Mouse (Mus musculus) lung, postnatal 10 days (tissue): ENCODE data around the gene Cdc42.

Experiments used
- DNase-seq: peaks from one replicate; pipeline ENCODE4 v3.0.0; 2021

The Cdc42 gene

GRCm38 (mm10) chr4:137315061-137315460, 42.5 kb downstream of the Cdc42 start:
- no peak for DNase-seq

DNA sequence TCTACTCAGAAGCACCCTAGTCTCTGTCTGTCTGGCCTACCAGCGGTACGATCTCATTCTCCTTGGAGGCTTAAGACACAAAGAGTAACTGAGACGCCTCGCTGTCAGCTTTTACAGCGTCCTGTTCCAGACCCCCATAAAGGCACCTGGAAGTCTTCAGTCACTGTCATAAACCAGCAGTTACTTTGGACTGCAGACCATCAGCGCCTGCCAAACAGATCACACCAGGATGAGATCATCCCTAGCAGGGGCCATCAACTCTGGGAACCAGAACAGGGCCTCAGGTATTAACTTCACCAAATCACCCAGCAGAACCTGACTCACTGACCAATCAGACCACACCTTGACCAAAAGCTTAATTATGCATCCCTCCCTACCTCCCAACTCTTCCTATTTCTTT, 43.0 kb downstream of the Cdc42 start:
- no peak for DNase-seq

DNA sequence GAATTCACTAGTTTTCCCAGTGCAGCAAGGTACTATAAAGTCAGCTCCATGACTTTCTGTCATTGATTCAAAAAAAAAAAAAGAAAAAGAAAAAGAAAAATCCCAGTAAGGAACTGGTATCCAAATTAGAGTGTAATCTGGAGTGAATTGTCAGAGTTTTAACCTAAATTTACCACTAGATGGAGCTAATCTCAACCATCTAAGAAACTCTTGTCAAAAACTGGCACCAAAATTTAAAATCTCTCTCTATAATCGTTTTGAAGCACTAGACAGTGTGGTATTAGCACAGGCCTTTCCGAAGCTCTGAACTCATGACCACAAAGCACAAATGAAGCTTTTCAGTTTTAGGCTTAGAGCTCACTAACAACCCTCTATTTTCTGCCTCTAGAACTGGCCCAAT, 44.0 kb downstream of the Cdc42 start:
- DNase-seq, result no peak

GRCm38 (mm10) chr4:137308377-137308776, 49.1 kb downstream of the Cdc42 start:
- DNase-seq, result peak; percentile 49

DNA sequence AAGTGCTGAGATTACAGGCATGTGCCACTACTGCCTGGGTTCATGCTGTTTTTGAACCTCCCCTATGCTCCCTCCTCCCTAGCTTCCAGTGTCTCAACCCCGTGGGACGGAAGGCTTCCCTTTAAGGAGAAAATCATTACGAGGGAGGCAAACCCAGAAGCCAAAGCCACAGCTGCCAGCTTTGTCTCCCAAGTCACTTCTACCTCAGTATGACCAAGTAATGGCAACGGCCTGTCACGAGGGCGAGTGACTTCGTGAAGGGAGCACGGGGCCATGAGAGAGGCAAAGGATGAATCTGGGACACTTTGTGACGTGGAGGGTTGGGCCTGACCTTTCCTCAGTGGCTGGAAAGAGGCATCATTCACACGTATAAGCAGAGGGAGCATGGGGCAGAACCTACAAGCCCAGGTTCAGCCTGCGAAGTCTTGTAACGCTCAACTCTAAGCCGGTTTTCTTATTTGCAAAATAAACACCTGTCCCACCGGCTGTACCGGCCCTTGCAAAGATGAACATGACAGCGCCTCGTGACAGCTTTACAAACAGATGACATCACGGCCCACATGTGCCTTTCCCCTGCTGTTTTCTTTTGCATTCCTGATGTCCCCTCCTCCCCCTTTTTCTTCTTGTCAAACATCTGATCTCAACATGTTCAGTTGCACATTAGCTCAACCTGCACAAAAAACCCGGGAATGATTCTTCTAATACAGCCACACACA, 50.4 kb downstream of the Cdc42 start:
- no peak for DNase-seq

DNA sequence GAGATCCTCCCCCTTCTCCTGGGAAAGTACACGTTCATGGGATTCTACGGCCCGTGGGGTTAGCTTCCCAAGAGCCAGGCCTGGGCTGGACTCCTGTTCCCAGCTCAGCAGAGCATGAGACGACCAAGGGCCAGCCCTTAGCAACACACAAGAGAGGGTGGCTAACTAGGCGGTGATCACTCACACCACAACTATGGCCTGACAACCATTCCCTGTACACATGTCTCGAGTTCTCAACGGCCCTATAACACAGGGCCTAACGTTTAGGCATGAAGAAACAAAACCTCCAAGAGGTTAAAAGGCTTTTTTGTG, 51.0 kb downstream of the Cdc42 start:
- DNase-seq, result no peak

- no peak for DNase-seq
Observed at GRCm38 (mm10) chr4:137305831-137306576, 51.5 kb downstream of the Cdc42 start.

GRCm38 (mm10) chr4:137305066-137305465, 52.5 kb downstream of the Cdc42 start:
- no peak for DNase-seq

GRCm38 (mm10) chr4:137304106-137304505, 53.4 kb downstream of the Cdc42 start:
- DNase-seq, result no peak

GRCm38 (mm10) chr4:137301635-137302034, 55.9 kb downstream of the Cdc42 start:
- no peak for DNase-seq

GRCm38 (mm10) chr4:137300227-137300626, 57.3 kb downstream of the Cdc42 start:
- no peak for DNase-seq

DNA sequence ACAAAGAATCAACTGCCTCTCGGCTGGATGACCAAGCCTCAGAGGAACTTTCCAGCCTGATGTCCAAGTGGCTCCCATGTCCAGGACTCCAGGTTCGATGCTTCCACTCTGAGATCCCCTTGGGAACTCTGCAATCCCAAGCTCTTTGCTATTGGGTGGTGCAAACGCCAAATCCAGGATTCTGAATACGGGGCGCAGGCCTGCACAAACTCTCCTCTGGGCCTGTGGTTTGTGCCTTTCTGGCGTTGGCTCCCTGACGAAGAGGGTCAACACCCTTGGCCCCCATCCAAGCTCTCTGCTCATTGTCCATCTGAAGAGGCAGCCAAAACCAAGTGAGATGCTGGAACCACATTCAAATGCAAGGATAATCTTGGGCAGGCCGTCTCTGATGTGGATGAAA, 59.1 kb downstream of the Cdc42 start:
- DNase-seq, result peak; percentile 69

DNA sequence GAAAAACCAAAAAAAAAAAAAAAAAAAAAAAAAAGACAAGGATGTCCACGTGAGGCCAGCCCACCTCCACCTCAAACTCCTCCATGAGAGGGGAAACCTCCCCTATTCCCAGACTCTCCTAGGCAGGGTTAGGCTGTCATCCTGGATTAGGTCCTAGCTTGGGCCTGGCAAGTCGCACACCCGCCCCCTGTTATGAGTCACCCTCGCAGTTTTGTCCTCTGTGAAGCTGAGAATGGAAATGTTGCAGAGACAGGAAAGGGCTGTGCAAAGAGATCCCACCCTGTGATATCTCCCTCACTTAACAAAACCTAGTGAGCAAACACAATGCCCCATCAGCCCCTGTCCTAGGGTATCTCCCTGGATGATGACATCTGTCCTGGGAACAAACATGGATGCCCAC, 59.9 kb downstream of the Cdc42 start:
- no peak for DNase-seq

- peak; percentile 36 for DNase-seq
Observed at GRCm38 (mm10) chr4:137294951-137295350, 62.6 kb downstream of the Cdc42 start.

GRCm38 (mm10) chr4:137294474-137294873, 63.0 kb downstream of the Cdc42 start:
- DNase-seq, result no peak

- no peak for DNase-seq
Observed at GRCm38 (mm10) chr4:137294032-137294431, 63.5 kb downstream of the Cdc42 start.

GRCm38 (mm10) chr4:137292625-137293024, 64.9 kb downstream of the Cdc42 start:
- DNase-seq, result no peak

DNA sequence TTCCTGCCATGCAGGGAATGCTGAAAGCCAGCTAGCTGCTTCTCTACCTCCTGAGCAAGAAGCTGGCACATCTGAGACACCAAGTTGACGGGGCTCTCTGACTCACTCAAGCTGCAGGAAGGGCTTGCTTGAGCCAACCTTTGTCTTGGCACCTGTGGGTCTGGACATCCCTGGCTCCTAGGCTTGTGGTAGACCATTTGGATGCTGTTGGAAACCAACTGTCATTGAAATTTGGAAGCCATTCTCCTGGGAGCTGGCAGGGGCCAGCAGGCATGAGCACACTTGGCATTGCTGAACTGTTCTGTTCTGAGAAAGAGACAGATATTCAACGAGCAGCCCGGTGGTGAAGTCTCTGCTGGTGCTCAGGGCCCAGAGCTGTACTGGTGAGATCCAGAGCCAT, 67.3 kb downstream of the Cdc42 start:
- no peak for DNase-seq

GRCm38 (mm10) chr4:137289701-137290100, 67.8 kb downstream of the Cdc42 start:
- no peak for DNase-seq

- DNase-seq, result peak; percentile 76
Observed at GRCm38 (mm10) chr4:137287818-137288217, 69.7 kb downstream of the Cdc42 start.

- no peak for DNase-seq
Observed at GRCm38 (mm10) chr4:137287206-137287605, 70.3 kb downstream of the Cdc42 start.

- DNase-seq, result no peak
Observed at GRCm38 (mm10) chr4:137286662-137286953, 70.9 kb downstream of the Cdc42 start.

DNA sequence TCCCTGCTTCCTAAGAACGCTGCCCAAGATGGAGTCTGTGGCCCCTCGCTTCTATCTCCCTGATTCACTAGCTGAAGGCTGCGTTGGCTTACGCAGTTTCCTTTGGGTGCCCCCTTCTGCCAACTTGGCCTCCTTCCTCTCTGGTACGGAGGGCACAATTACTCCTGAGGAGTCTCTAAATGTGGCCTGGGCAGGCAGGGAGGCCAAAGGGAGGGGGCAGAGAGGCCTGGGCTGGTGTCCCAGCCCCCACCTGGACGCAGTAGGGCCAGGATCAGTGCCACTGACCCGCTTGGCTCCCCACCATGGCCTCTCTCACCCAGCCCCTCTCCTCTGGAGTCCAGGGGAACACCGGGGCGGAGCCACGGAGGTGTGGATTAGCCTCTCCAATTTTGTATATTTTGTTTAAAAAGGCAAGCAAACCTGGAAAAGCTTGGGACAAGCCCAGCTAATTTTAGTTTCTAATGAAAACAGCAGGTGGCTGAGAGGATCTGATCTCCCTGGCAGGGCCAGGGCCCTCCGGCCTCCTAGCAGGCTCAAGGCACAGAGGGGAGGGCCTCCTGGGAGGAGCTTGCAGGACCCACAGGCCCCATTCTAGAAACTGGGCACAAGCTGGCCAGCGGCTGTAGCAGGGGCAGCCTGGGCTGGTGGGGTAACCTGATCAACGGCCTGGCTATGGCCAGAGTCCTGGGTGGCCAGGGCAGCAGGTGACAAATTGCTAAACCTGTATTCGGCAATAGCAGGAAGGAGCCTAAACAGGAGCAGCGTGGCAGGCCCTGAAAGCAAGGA, 71.5 kb downstream of the Cdc42 start:
- DNase-seq, result no peak

DNA sequence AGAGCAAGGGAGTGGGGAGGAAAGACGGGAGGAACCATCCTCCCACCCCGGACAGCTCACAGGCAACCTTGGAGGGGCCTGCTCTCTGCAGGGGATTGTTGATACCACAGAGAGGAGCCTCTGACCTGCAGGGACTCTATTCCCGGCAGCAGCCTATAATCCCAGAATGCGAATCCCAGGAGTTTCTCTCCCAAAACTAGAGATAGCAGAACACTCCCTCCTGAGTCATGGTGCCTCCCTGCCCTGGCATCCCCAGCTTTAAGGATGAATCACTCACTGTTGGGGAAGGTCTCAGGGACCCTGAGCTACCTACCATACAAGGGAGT, 74.2 kb downstream of the Cdc42 start:
- DNase-seq, result no peak
